Mouse (Mus musculus) testis, postnatal 10 days (tissue): ENCODE measurements around the gene Odc1.
"Not testable (repeated sequence)": the region's sequence is repeated elsewhere in the genome, so short reads cannot be mapped to it uniquely, and the experiment has no call there.

Experiments
- DNase-seq: peaks from one replicate; pipeline ENCODE4 v3.0.0; 2021; ENCODE audit warnings: low spot score

Odc1 gene

GRCm38 (mm10) chr12:17544209-17545106 lies at the start of gene Odc1:
Gene Odc1 (plus strand): TSS chr12:17544794.
- peak; percentile 99 for DNase-seq

GRCm38 (mm10) chr12:17494809-17495208 lies 49.8 kb upstream of the Odc1 start:
- no peak for DNase-seq

DNA sequence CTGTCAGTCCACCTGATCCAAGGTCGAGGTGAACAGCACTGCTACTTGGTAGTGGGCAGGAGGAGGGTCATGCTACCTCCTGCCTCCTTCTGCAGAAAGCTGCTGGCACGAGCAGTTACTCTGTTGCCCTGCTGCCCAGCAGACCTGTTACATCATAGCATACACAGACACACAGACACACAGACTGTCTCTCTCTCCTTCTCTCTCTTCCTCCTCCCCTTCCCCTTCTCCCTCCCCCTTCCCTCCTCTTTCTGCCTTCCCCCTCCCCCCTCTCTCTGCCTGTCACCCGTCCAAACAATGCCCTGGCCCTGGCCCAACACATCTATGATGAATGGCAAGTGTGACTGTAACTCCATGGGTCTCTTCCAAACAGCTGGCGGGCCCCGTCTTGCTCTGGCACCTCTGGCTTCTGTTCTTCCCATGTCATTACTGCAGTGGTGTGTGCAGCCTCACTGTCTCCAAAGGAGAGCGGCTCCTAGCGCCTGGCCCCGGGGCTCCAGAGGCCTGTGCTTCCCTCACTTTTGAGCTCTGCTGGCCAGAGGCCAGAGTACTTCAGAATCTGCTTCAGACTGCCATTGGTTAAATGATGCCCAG lies 48.6 kb upstream of the Odc1 start:
- DNase-seq = peak; percentile 47

DNA sequence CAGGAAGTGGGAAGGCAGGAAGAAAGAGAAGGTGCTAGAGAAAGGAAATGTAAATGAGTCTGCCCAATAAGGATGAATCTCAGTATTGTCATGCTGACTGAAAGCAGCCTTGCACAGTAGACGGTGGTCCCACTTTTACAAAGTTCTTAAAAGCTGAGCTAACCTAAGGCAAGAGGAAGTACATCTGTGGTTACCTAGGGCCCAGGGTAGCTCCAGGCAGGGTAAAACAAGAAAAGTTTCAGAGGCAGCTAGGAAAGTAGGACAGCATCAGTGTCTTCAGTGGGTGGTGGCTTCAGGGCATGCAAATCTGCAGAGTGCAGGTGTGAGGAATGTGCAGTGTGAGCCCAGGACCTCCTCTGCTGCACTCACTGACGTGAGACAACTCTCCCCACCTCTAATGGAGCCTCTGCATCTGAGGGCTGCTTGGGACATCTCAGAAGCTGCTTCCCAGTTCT lies 38.9 kb upstream of the Odc1 start:
- DNase-seq = no peak

GRCm38 (mm10) chr12:17506117-17506993 lies 38.2 kb upstream of the Odc1 start:
- peak; percentile 33 for DNase-seq

GRCm38 (mm10) chr12:17506994-17507542 lies 37.5 kb upstream of the Odc1 start:
- peak; percentile 38 for DNase-seq

DNA sequence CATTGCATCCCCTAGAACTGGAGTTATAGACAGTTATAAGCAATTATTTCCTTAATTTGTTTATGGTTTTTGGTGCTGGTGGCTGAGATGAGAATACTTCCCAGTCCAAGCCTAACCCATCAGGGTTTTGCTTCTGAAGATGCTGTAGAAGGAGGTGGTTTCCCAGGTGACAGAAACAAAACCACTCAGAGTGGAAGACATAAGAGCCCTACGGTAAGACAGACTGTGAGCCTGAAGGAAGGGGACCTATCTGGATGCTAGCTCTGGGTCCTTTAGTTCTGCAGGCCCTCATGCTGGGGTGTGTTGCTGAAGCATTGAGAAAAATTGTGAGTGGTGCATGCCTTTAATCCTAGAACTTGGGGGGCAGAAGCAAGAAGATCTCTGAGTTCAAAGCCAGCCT lies 35.3 kb upstream of the Odc1 start:
- DNase-seq = no peak

GRCm38 (mm10) chr12:17510158-17510557 lies 34.4 kb upstream of the Odc1 start:
- DNase-seq = peak; percentile 68

GRCm38 (mm10) chr12:17511019-17511418 lies 33.6 kb upstream of the Odc1 start:
- DNase-seq = peak; percentile 25

GRCm38 (mm10) chr12:17529180-17529579 lies 15.4 kb upstream of the Odc1 start:
- DNase-seq = no peak

DNA sequence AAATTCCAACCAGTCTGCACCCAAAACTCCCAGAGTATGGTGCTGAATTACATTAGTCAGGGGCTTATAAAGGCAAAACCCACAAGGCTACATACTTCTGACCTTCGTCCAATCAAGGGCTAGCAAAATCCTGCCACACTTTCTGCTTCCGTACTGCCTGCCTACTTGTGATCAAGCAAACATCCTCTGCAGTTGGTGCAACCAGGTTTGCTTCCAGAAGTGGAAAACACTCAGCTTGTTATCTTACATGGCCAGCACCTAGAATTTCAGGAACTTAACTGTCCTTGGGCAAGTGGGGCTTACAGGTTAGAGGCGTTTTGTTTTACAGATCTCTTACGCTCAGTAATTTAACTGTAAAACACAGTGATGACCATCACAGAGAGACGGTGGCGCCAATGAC lies 14.9 kb upstream of the Odc1 start:
- no peak for DNase-seq

- no peak for DNase-seq
Observed at GRCm38 (mm10) chr12:17530825-17531224, 13.8 kb upstream of the Odc1 start.

GRCm38 (mm10) chr12:17536222-17536621 lies 8.4 kb upstream of the Odc1 start:
- no peak for DNase-seq

GRCm38 (mm10) chr12:17537147-17537546 lies 7.4 kb upstream of the Odc1 start:
- DNase-seq = no peak

DNA sequence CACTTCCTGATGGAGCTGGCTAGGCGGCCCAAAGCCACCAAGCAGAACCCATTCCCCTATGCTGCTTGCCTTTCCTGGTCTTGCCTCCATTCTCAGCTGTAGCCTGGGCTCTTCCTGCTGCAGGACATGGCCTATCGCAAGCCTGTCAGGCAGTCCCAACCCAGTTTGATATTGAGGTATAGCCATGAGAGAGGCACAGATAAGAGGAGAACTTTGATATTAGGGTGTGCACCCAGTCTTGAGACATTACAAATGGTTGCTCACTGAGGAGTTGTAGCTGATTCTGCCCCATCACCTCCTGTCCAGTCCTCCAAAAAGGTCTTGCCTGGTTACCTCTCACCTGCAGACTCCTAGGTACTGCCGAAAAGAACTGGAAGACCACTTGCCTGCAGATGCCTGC lies 6.5 kb upstream of the Odc1 start:
- no peak for DNase-seq

GRCm38 (mm10) chr12:17539041-17539440 lies 5.6 kb upstream of the Odc1 start:
- DNase-seq = no peak

- no peak for DNase-seq
Observed at GRCm38 (mm10) chr12:17540040-17540552, 4.5 kb upstream of the Odc1 start.

DNA sequence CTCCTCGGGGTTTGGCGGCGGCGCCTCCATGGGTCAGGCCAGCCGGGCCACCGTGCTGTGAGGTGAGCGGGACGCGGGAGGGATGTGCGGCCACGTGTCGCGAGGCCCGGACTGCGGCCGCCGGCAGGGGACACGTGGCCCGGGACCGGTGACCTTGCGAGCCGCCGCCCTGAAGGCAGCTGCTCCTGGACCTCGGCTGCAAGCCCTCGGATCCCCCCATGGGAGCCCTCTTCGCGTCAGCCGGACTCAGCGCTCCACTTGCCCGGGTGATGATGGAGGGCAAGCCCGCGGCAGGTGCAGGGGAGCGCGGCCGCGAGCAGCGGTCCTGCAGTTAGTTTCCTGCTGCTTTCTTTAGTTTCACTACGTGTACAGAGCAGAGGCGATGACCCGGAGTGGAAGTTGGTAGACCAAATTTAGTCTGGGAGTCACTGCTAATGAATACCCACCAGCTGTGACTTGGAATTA lies 545 bp downstream of the Odc1 start:
- DNase-seq = no peak

GRCm38 (mm10) chr12:17545884-17546283 lies 1.3 kb downstream of the Odc1 start:
- no peak for DNase-seq

DNA sequence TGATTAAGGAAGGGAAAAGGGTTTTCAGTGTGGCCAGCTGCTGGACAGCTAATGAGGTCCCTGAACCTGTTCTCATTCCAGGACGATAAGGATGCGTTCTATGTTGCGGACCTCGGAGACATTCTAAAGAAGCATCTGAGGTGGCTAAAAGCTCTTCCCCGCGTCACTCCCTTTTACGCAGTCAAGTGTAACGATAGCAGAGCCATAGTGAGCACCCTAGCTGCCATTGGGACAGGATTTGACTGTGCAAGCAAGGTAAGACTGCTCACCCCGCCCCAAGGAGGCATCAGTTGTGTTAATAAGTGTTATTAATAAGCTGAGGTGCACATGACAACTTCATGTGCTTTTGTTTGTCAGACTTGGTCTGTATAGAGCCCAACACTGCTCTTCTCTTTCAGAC lies 3.0 kb downstream of the Odc1 start:
- not testable (repeated sequence) for DNase-seq

DNA sequence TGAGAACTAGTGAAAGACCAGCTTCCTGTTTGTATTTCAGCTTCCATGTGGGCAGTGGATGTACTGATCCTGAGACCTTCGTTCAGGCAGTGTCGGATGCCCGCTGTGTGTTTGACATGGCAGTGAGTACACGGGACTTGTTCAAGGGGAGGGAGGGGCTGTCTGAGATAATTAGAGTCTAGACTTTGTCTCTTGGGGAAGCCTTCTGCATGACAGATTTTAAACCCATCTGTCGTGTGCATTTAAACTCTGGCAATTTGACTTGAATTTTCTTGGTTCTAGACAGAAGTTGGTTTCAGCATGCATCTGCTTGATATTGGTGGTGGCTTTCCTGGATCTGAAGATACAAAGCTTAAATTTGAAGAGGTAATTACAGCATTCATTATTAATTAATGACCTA lies 3.9 kb downstream of the Odc1 start:
- no peak for DNase-seq

DNA sequence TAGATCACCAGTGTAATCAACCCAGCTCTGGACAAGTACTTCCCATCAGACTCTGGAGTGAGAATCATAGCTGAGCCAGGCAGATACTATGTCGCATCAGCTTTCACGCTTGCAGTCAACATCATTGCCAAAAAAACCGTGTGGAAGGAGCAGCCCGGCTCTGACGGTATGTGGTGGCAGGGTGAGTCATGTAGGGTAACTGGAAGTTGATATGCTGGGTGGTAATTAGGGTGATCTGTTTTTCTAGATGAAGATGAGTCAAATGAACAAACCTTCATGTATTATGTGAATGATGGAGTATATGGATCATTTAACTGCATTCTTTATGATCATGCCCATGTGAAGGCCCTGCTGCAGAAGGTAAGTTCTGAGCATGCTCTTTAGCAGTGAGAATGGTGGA lies 4.8 kb downstream of the Odc1 start:
- DNase-seq = not testable (repeated sequence)
